Mouse (Mus musculus): ENCODE results near the gene Prss35. TPM values are rescaled to one million over a fixed set of nuclear protein-coding genes. Genes with fewer than 3 reads are reported as not detected.

Gene Prss35
- polyA plus RNA-seq, 1 experiment: not detected

DNA sequence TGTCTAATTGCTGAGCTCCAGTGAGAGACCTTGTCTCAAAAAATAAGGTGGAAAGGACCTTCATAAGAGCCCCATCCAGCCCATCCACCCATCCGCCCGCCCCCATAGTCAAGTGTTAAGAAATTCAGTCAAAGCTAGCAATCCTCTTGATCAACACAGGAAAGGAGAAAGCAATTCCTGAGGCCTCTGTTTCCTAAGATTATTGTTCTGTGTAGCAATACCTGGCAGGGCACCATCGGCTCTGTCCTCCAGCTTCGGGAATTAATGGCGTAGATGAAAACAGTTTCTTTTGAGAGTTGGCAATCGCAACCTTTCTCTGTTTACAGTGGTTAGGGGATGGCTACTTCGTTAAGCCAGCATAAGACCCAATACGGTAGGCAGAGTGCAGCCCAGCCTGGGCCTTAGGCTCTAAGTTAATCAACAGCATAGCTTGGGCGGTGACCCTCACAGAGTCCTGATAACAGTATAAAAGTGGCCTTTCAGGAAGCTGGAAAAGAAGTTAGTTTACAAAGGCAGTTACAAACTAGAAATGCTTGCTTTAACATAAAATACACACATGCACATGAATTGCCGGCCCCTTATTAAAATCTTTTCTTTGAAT lies 15.1 kb upstream of the Prss35 start:
- TF ChIP-seq GATA1 (IDR thresholded peaks at IDR 0.05; ENCODE audit: borderline replicate concordance, low read length): no peak
- no peak for TF ChIP-seq FLI1 (IDR thresholded peaks at IDR 0.05; ENCODE audit: low read length)
- Histone ChIP-seq H3K4me1 (peaks cover 29% of the 10 kb centered on the region), H3K36me3 (replicated peaks; ENCODE audit: low read length) (no peaks in the 10 kb centered on the region), H3K9me3 (no peaks in the 10 kb centered on the region), H3K4me3 (replicated peaks) (no peak overlapping the region), H3K27me3 (replicated peaks) (no peaks in the 10 kb centered on the region)

DNA sequence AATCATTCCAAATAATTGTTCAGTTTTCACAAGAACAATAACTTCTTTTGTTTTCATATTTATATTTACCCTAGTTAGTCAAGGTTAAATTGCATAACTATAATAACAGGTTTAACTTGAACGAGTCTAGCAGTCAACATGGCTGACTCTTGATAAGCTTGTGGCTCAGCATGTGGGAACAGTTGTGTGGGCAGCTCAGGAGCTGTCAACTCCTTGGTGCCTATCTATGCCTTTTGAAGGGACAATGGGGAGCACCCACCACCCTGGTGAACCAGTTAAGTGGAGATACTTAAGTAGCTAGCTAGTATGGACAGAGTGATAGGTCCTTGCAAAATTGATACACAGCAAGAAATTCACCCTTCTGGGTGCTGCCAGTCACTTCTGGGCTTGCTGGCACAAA lies 14.4 kb upstream of the Prss35 start:
- Histone ChIP-seq H3K36me3 (replicated peaks; ENCODE audit: low read length) (no peaks in the 10 kb centered on the region), H3K9me3 (no peaks in the 10 kb centered on the region), H3K4me1 (peaks cover 27% of the 10 kb centered on the region), H3K27me3 (replicated peaks) (no peaks in the 10 kb centered on the region), H3K4me3 (replicated peaks) (no peak overlapping the region)
- TF ChIP-seq FLI1 (IDR thresholded peaks at IDR 0.05; ENCODE audit: low read length) (no peak), GATA1 (IDR thresholded peaks at IDR 0.05; ENCODE audit: borderline replicate concordance, low read length) (no peak)

DNA sequence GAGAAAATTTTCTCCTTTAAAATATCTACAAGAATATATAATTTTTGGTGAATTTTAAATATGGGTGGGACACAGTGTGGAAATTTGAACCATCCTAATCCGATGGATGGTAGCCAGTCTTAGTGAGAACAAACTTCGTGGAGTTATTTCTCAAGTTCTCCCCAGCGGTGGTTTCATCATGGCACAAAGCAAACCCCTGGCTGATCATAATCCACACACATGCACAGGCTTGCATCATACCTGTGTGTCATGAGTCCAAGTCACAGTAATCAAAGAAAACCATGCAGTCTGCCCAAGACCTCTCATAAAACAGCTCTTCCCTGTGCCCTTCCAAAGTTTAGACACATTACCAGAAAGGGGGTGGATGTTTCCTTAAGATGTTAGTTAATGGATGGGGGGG lies 13.6 kb upstream of the Prss35 start:
- Histone ChIP-seq H3K4me3 (replicated peaks) (no peak overlapping the region), H3K36me3 (replicated peaks; ENCODE audit: low read length) (no peaks in the 10 kb centered on the region), H3K27me3 (replicated peaks) (no peaks in the 10 kb centered on the region), H3K4me1 (peaks cover 27% of the 10 kb centered on the region), H3K9me3 (no peaks in the 10 kb centered on the region)
- TF ChIP-seq GATA1 (IDR thresholded peaks at IDR 0.05; ENCODE audit: borderline replicate concordance, low read length) (no peak), FLI1 (IDR thresholded peaks at IDR 0.05; ENCODE audit: low read length) (no peak)

DNA sequence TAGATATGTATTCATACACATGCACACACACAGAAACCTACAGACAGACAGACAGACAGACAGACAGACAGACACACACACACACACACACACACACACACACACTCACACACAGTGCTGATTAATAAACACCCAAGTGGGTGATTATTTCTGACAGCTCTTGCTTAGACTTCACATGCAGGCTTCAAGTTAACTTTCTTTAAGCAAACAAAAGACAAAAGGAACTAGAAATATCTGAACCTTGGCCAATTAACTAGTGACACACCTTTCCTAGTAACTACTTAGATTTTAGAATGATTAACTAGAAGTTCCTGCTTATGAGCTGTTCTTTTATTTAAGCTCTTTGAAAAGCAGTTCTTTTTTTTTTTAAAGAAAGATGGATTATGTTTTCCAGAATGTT lies 9.1 kb upstream of the Prss35 start:
- Histone ChIP-seq H3K9me3 (no peaks in the 10 kb centered on the region), H3K27me3 (replicated peaks) (no peaks in the 10 kb centered on the region), H3K4me1 (peaks cover 27% of the 10 kb centered on the region), H3K36me3 (replicated peaks; ENCODE audit: low read length) (no peaks in the 10 kb centered on the region), H3K4me3 (replicated peaks) (no peak overlapping the region)
- TF ChIP-seq GATA1 (IDR thresholded peaks at IDR 0.05; ENCODE audit: borderline replicate concordance, low read length) (no peak), FLI1 (IDR thresholded peaks at IDR 0.05; ENCODE audit: low read length) (no peak)

DNA sequence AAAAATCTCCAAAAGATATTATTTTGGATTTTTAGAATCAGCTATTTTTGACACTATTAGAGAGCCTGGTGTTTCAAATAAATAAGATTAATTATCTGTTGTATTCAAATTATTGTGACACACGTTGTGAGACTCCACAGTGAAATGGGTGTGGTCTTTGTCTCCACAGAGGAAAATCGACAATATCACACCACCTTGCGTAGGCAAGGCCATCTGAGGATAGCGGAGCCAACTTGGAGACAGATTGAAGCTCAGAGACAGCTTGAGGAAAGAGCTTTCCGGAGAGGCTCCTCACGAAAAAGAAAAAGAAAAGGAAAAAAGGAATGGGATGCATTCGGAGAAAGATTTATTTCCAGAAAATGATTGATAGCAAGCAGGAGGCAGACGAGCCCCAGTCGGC lies 8.7 kb upstream of the Prss35 start:
- H3K4me3 ChIP-seq (replicated peaks): no peak overlapping the region
- no peaks in the 10 kb centered on the region for H3K9me3 ChIP-seq
- H3K27me3 ChIP-seq (replicated peaks): no peaks in the 10 kb centered on the region
- TF ChIP-seq FLI1 (IDR thresholded peaks at IDR 0.05; ENCODE audit: low read length) (no peak), GATA1 (IDR thresholded peaks at IDR 0.05; ENCODE audit: borderline replicate concordance, low read length) (no peak)
- H3K4me1 ChIP-seq: peaks cover 27% of the 10 kb centered on the region
- H3K36me3 ChIP-seq (replicated peaks; ENCODE audit: low read length): no peaks in the 10 kb centered on the region

DNA sequence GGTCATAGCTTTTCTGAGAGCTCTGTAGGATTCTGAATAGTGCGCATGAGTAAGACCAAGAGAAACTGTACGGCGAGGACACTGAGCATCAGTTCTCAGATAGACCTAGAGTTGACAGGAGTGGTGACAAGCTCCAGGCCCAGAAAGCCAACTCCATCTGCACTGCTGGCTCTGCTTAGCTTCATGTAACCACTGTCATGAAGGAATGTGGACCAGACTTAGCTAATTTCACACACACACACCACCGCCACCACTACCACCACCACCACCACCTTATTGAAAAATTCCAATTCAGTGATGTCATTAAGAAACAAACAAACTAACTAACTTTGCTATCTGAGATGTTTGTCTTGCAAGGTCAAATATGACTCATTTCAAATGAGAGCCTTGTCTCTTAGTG lies 6.5 kb upstream of the Prss35 start:
- Histone ChIP-seq H3K27me3 (replicated peaks) (no peaks in the 10 kb centered on the region), H3K36me3 (replicated peaks; ENCODE audit: low read length) (no peaks in the 10 kb centered on the region), H3K4me3 (replicated peaks) (no peak overlapping the region), H3K4me1 (peaks cover 27% of the 10 kb centered on the region), H3K9me3 (no peaks in the 10 kb centered on the region)
- TF ChIP-seq FLI1 (IDR thresholded peaks at IDR 0.05; ENCODE audit: low read length) (no peak), GATA1 (IDR thresholded peaks at IDR 0.05; ENCODE audit: borderline replicate concordance, low read length) (no peak)

DNA sequence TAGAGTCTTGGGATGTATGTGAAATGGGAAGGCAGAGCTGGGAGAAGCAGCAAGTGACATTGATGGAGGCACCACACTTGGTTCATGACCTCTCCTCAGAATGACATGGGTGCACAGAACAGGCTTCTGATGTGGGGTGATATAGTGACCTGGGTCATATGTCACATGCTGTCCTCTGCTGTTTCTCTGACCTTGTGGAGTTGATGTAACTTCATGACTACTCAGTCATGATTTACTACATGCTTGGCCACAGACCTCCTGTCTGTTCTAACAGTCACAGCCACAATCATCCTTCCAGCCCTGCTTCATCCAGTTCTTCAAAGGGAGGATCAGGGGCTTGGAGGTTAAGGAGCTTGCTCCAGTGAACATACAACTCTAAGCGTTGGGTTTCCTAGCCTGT lies 5.4 kb upstream of the Prss35 start:
- no peaks in the 10 kb centered on the region for H3K27me3 ChIP-seq (replicated peaks)
- no peak overlapping the region for H3K4me3 ChIP-seq (replicated peaks)
- TF ChIP-seq FLI1 (IDR thresholded peaks at IDR 0.05; ENCODE audit: low read length) (no peak), GATA1 (IDR thresholded peaks at IDR 0.05; ENCODE audit: borderline replicate concordance, low read length) (no peak)
- no peaks in the 10 kb centered on the region for H3K36me3 ChIP-seq (replicated peaks; ENCODE audit: low read length)
- H3K4me1 ChIP-seq: peaks cover 27% of the 10 kb centered on the region
- no peaks in the 10 kb centered on the region for H3K9me3 ChIP-seq

DNA sequence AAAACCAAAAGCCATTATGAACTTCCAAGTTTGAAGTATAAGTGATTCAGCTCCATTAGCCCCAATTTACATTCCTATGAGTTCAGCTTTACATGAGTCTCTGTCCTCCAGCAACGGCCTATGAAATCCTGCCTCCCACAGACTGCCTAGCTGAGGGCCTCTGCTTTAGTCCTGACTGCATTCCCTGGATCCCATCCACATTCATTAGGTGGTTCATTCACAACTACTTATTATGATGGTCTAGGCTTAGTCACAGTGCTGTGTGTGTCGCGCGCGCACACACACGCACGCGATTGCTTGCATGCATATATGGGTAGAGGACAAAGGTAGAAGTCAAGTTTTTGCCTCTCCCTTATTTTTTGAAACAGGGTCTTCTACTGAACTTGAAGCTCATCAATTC lies 4.6 kb upstream of the Prss35 start:
- H3K4me1 ChIP-seq: peaks cover 34% of the 10 kb centered on the region
- TF ChIP-seq GATA1 (IDR thresholded peaks at IDR 0.05; ENCODE audit: borderline replicate concordance, low read length): no peak
- TF ChIP-seq FLI1 (IDR thresholded peaks at IDR 0.05; ENCODE audit: low read length): no peak
- H3K9me3 ChIP-seq: no peaks in the 10 kb centered on the region
- H3K27me3 ChIP-seq (replicated peaks): peaks cover 5% of the 10 kb centered on the region
- H3K4me3 ChIP-seq (replicated peaks): no peak overlapping the region
- H3K36me3 ChIP-seq (replicated peaks; ENCODE audit: low read length): no peaks in the 10 kb centered on the region

DNA sequence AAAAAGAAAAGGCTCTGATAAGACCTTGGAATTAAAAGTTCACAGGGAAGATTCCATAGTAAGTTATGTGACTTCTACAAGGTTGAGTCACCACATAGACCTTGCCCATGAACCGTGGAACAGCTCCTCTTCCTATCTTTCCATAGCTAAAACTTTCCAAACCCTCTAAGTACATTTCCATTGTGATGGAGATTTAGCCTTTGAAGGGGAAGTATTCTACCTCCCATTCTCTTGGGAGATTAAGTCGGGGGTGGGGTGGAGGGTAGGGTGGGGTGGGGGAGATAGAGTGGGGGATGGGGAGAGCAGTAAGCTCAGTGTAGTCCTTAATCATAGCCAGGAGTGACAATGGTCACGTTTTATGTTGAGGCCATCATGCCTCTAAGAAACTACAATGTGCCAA lies 3.5 kb upstream of the Prss35 start:
- Histone ChIP-seq H3K4me3 (replicated peaks) (no peak overlapping the region), H3K27me3 (replicated peaks) (peaks cover 11% of the 10 kb centered on the region), H3K36me3 (replicated peaks; ENCODE audit: low read length) (no peaks in the 10 kb centered on the region), H3K4me1 (peaks cover 34% of the 10 kb centered on the region), H3K9me3 (no peaks in the 10 kb centered on the region)
- no peak for TF ChIP-seq GATA1 (IDR thresholded peaks at IDR 0.05; ENCODE audit: borderline replicate concordance, low read length)
- TF ChIP-seq FLI1 (IDR thresholded peaks at IDR 0.05; ENCODE audit: low read length): no peak

DNA sequence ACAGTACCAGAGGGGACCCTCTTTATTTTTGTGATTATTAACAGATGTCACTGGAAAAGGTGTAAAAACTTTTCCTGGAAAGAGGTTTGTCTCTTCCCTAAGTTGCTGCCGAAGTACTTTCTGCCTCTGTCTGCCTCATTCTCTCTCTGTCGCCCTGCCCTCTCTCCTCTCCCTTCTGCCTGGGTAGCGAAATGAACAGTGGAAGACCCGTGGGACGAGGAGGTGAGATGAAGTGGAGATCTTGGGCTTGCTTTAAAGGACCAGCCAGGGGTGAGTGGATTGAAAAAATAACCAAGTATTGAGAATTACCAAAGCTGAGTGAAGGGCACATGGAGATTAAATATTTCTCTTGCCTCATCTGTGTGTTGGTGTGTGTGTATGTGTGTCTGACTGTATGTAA lies 592 bp downstream of the Prss35 start:
- H3K36me3 ChIP-seq (replicated peaks; ENCODE audit: low read length): no peaks in the 10 kb centered on the region
- no peak overlapping the region for H3K4me3 ChIP-seq (replicated peaks)
- H3K27me3 ChIP-seq (replicated peaks): peaks cover 13% of the 10 kb centered on the region
- no peak for TF ChIP-seq GATA1 (IDR thresholded peaks at IDR 0.05; ENCODE audit: borderline replicate concordance, low read length)
- no peak for TF ChIP-seq FLI1 (IDR thresholded peaks at IDR 0.05; ENCODE audit: low read length)
- H3K9me3 ChIP-seq: no peaks in the 10 kb centered on the region
- H3K4me1 ChIP-seq: peaks cover 18% of the 10 kb centered on the region

Measured in megakaryocyte, embryonic 14.5 days (primary cell).